Mouse (Mus musculus): ENCODE data around the gene Arnt. TPM values are rescaled to one million over a fixed set of nuclear protein-coding genes. Genes with fewer than 3 reads are reported as not detected.
A peak's percentile ranks its signal among the peaks of the same experiment; 100 is the strongest.
"Not testable (repeated sequence)": the region's sequence is repeated elsewhere in the genome, so short reads cannot be mapped to it uniquely, and the experiment has no call there.

Gene Arnt
- polyA plus RNA-seq, 1 experiment from 2014 or later: 41.0 TPM

DNA sequence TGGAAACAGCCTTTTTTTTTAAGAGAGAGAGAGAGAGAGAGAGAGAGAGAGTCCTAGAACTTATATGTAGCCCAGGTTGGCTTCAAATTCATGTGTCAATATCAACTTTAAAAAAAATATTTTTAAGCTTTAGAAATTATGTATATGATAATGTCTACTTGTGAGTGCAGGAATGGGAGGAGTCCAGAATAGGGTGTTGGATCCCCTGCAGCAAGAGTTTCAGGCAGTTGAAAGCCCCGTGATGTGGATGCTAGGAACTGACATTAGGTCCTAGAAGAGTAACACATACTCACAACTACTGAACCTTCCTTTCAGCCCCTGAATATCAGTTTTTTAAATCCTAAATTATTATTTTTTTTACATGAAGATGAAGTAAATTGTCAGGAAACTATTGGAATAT, 1.4 kb downstream of the Arnt start:
- no peaks in the 10 kb centered on the region for H3K9me3 ChIP-seq (ENCODE audit: low read depth, low read length)
- no peak for DNase-seq
- WGBS: 45% methylated on average over 1 of the region's 1 CpGs

GRCm38 (mm10) chr3:95438636-95439035, 4.4 kb downstream of the Arnt start:
- peaks cover 28% of the 10 kb centered on the region for H3K36me3 ChIP-seq (ENCODE audit: insufficient read depth)
- not testable (repeated sequence) for H3K4me2 ChIP-seq; H3K4me1 ChIP-seq (ENCODE audit: insufficient read depth); H3K27me3 ChIP-seq (ENCODE audit: insufficient read depth, low read length); ATAC-seq (ENCODE audit: insufficient read depth); H3K4me3 ChIP-seq (ENCODE audit: low read depth, low read length); H3K9ac ChIP-seq; DNase-seq; H3K27ac ChIP-seq (ENCODE audit: low read depth); H3K9me3 ChIP-seq (ENCODE audit: low read depth, low read length)
- 95% methylated on average over 4 of the region's 4 CpGs for WGBS

More for the DNA sequence above, 1.4 kb downstream of the Arnt start:
- TF ChIP-seq CTCF (IDR thresholded peaks at IDR 0.05; ENCODE audit: low read depth): no peak
- H3K4me1 ChIP-seq (ENCODE audit: insufficient read depth): no peaks in the 10 kb centered on the region
- peak overlapping the region; percentile 64 for H3K4me2 ChIP-seq
- H3K9ac ChIP-seq: no peak overlapping the region
- no peak for ATAC-seq (ENCODE audit: insufficient read depth)
- peaks cover 28% of the 10 kb centered on the region for H3K36me3 ChIP-seq (ENCODE audit: insufficient read depth)
- peak overlapping the region; percentile 73 for H3K4me3 ChIP-seq (ENCODE audit: low read depth, low read length)
- H3K27ac ChIP-seq (ENCODE audit: low read depth): no peak overlapping the region
- no peaks in the 10 kb centered on the region for H3K27me3 ChIP-seq (ENCODE audit: insufficient read depth, low read length)

GRCm38 (mm10) chr3:95439670-95440069, 5.5 kb downstream of the Arnt start:
- Histone ChIP-seq H3K27me3 (ENCODE audit: insufficient read depth, low read length) (no peaks in the 10 kb centered on the region), H3K36me3 (ENCODE audit: insufficient read depth) (peaks cover 28% of the 10 kb centered on the region), H3K9me3 (ENCODE audit: low read depth, low read length) (no peaks in the 10 kb centered on the region), H3K4me1 (ENCODE audit: insufficient read depth) (no peaks in the 10 kb centered on the region), H3K9ac (no peak overlapping the region), H3K27ac (ENCODE audit: low read depth) (no peak overlapping the region), H3K4me3 (ENCODE audit: low read depth, low read length) (no peak overlapping the region), H3K4me2 (no peak overlapping the region)
- ATAC-seq (ENCODE audit: insufficient read depth): no peak
- no peak for TF ChIP-seq CTCF (IDR thresholded peaks at IDR 0.05; ENCODE audit: low read depth)
- DNase-seq: no peak

DNA sequence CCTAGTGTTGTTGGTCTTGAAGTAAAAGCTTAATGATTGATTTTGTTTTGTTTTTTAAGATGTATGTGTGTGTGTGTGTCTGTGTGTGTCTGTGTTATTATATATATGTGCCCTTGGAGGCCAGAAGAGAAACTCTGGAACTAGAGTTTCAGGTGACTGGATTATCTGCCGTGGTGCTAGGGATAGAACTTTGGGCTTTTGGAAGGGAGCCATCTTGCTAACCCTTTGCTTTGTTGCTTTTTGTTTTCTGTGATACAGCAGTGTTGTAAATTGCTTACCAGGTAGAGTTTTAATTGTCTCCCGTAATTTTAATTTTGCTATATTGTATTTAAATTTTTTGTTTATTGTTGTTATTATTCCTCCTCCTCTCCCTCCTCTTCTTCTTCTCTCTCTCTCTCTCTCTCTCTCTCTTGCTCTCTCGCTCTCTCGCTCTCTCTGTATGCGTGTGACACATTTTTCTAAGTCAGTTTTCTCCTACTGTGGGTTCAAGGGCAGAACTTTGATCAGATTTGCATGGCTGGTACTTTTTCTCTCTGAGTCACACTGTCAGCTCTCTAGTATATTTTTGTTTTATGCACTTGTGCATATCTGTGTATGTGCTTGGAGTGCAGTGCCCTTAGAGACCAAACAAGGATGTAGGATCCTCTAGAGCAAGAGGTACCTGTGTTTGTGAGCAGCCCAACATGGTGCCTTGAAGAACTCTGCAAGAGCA, 8.4 kb downstream of the Arnt start:
- 94% methylated on average over 5 of the region's 5 CpGs for WGBS
- no peaks in the 10 kb centered on the region for H3K4me1 ChIP-seq (ENCODE audit: insufficient read depth)
- H3K4me2 ChIP-seq: no peak overlapping the region
- no peaks in the 10 kb centered on the region for H3K27me3 ChIP-seq (ENCODE audit: insufficient read depth, low read length)
- TF ChIP-seq CTCF (IDR thresholded peaks at IDR 0.05; ENCODE audit: low read depth): no peak
- no peak overlapping the region for H3K9ac ChIP-seq
- DNase-seq: no peak
- no peaks in the 10 kb centered on the region for H3K9me3 ChIP-seq (ENCODE audit: low read depth, low read length)
- ATAC-seq (ENCODE audit: insufficient read depth): no peak
- no peak overlapping the region for H3K27ac ChIP-seq (ENCODE audit: low read depth)
- peaks cover 23% of the 10 kb centered on the region for H3K36me3 ChIP-seq (ENCODE audit: insufficient read depth)
- H3K4me3 ChIP-seq (ENCODE audit: low read depth, low read length): no peak overlapping the region

GRCm38 (mm10) chr3:95445311-95445710, 11.1 kb downstream of the Arnt start:
- DNase-seq: no peak
- WGBS: 68% methylated on average over 4 of the region's 4 CpGs
- TF ChIP-seq CTCF (IDR thresholded peaks at IDR 0.05; ENCODE audit: low read depth): no peak

DNA sequence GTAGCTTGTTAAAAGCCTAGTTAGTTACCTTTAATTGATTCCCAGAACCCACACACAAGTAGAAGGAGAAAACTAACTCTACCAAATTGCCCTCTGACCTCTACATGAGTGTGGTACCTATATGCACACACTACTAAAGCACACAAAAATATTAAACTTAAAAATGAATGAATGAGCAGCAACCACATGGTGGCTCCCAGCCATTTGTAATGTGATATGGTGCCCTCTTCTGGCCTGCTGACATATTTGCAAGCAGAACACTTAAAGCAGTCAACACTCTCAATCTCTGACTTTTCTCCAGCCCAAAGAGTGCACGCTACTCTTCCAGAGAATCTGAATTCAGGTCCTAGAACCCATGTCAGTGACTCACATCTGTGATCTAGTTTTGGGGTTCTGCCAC, 16.2 kb downstream of the Arnt start:
- Histone ChIP-seq H3K4me3 (ENCODE audit: low read depth, low read length) (no peak overlapping the region), H3K36me3 (ENCODE audit: insufficient read depth) (peaks cover 46% of the 10 kb centered on the region), H3K4me2 (no peak overlapping the region), H3K4me1 (ENCODE audit: insufficient read depth) (no peaks in the 10 kb centered on the region), H3K9me3 (ENCODE audit: low read depth, low read length) (no peaks in the 10 kb centered on the region), H3K27me3 (ENCODE audit: insufficient read depth, low read length) (no peaks in the 10 kb centered on the region), H3K27ac (ENCODE audit: low read depth) (no peak overlapping the region), H3K9ac (no peak overlapping the region)
- no peak for ATAC-seq (ENCODE audit: insufficient read depth)
- 49% methylated on average over 1 of the region's 1 CpGs for WGBS
- TF ChIP-seq CTCF (IDR thresholded peaks at IDR 0.05; ENCODE audit: low read depth): peak; percentile 78
- peak; percentile 78 for DNase-seq

More at GRCm38 (mm10) chr3:95445311-95445710, 11.1 kb downstream of the Arnt start:
- H3K36me3 ChIP-seq (ENCODE audit: insufficient read depth): peaks cover 9% of the 10 kb centered on the region
- no peak overlapping the region for H3K27ac ChIP-seq (ENCODE audit: low read depth)
- H3K4me2 ChIP-seq: no peak overlapping the region
- no peak overlapping the region for H3K4me3 ChIP-seq (ENCODE audit: low read depth, low read length)
- no peaks in the 10 kb centered on the region for H3K9me3 ChIP-seq (ENCODE audit: low read depth, low read length)
- no peaks in the 10 kb centered on the region for H3K4me1 ChIP-seq (ENCODE audit: insufficient read depth)
- no peak overlapping the region for H3K9ac ChIP-seq
- no peak for ATAC-seq (ENCODE audit: insufficient read depth)
- no peaks in the 10 kb centered on the region for H3K27me3 ChIP-seq (ENCODE audit: insufficient read depth, low read length)

GRCm38 (mm10) chr3:95450915-95451314, 16.7 kb downstream of the Arnt start:
- no peaks in the 10 kb centered on the region for H3K4me1 ChIP-seq (ENCODE audit: insufficient read depth)
- no peak overlapping the region for H3K27ac ChIP-seq (ENCODE audit: low read depth)
- DNase-seq: no peak
- no peaks in the 10 kb centered on the region for H3K9me3 ChIP-seq (ENCODE audit: low read depth, low read length)
- H3K9ac ChIP-seq: no peak overlapping the region
- ATAC-seq (ENCODE audit: insufficient read depth): no peak; the same call in 1 of the 2 replicates
- no peaks in the 10 kb centered on the region for H3K27me3 ChIP-seq (ENCODE audit: insufficient read depth, low read length)
- 74% methylated on average over 3 of the region's 3 CpGs for WGBS
- peaks cover 46% of the 10 kb centered on the region for H3K36me3 ChIP-seq (ENCODE audit: insufficient read depth)
- TF ChIP-seq CTCF (IDR thresholded peaks at IDR 0.05; ENCODE audit: low read depth): no peak
- H3K4me3 ChIP-seq (ENCODE audit: low read depth, low read length): no peak overlapping the region
- no peak overlapping the region for H3K4me2 ChIP-seq
